Mouse (Mus musculus): ENCODE measurements around the gene Egr2. TPM values are rescaled to one million over a fixed set of nuclear protein-coding genes. Genes with fewer than 3 reads are reported as not detected.

Egr2 gene
- polyA plus RNA-seq (2014; fragmentation: Nextera tagmentation; extraction: Ambion mirVana): 1.7 and 2.6 TPM in 2 replicates

GRCm38 (mm10) chr10:67535256-67535655, at the start of gene Egr2:
Egr2 (plus strand) TSS chr10:67535475.
- H3K9ac ChIP-seq (ENCODE audit: low read depth, low read length): peak within 1 kb of the TSS; percentile 65
- ATAC-seq (ENCODE audit: low read depth): no peak

GRCm38 (mm10) chr10:67487496-67487895, 47.8 kb upstream of the Egr2 start:
- Histone ChIP-seq H3K4me3 (ENCODE audit: low read depth, low read length) (no peak overlapping the region), H3K4me1 (ENCODE audit: control insufficient read depth, insufficient read depth, low read length) (no peaks in the 10 kb centered on the region), H3K27ac (replicated peaks; ENCODE audit: low read depth, low read length) (no peak overlapping the region), H3K9ac (ENCODE audit: low read depth, low read length) (no peak overlapping the region), H3K9me3 (ENCODE audit: control insufficient read depth, low read length) (peaks cover 10% of the 10 kb centered on the region), H3K27me3 (replicated peaks; ENCODE audit: control insufficient read depth, insufficient read depth, low read length) (no peaks in the 10 kb centered on the region), H3K36me3 (ENCODE audit: control insufficient read depth, insufficient read depth, low read length) (no peaks in the 10 kb centered on the region), H3K4me2 (ENCODE audit: low read depth, low read length) (no peak overlapping the region)
- no peak for ATAC-seq (ENCODE audit: low read depth)
- no peak for DNase-seq (ENCODE audit: low spot score)
- WGBS: 89% methylated on average over 7 of the region's 7 CpGs

More at GRCm38 (mm10) chr10:67535256-67535655, at the start of gene Egr2:
- no peak within 1 kb of the TSS for H3K27ac ChIP-seq (replicated peaks; ENCODE audit: low read depth, low read length)
- H3K36me3 ChIP-seq (ENCODE audit: control insufficient read depth, insufficient read depth, low read length): no peaks in the 10 kb centered on the region
- H3K4me3 ChIP-seq (ENCODE audit: low read depth, low read length): peak within 1 kb of the TSS; percentile 51
- 2% methylated on average over 20 of the region's 37 CpGs for WGBS
- peaks cover 74% of the 10 kb centered on the region for H3K27me3 ChIP-seq (replicated peaks; ENCODE audit: control insufficient read depth, insufficient read depth, low read length)
- H3K4me2 ChIP-seq (ENCODE audit: low read depth, low read length): peak within 1 kb of the TSS; percentile 99
- H3K9me3 ChIP-seq (ENCODE audit: control insufficient read depth, low read length): no peaks in the 10 kb centered on the region
- peaks cover 12% of the 10 kb centered on the region for H3K4me1 ChIP-seq (ENCODE audit: control insufficient read depth, insufficient read depth, low read length)
- peak; percentile 13 for DNase-seq (ENCODE audit: low spot score)

- no peak overlapping the region for H3K4me3 ChIP-seq (ENCODE audit: low read depth, low read length)
- no peaks in the 10 kb centered on the region for H3K4me1 ChIP-seq (ENCODE audit: control insufficient read depth, insufficient read depth, low read length)
- no peak for ATAC-seq (ENCODE audit: low read depth)
- H3K27ac ChIP-seq (replicated peaks; ENCODE audit: low read depth, low read length): no peak overlapping the region
- no peaks in the 10 kb centered on the region for H3K27me3 ChIP-seq (replicated peaks; ENCODE audit: control insufficient read depth, insufficient read depth, low read length)
- H3K36me3 ChIP-seq (ENCODE audit: control insufficient read depth, insufficient read depth, low read length): no peaks in the 10 kb centered on the region
- no peak for DNase-seq (ENCODE audit: low spot score)
- H3K9ac ChIP-seq (ENCODE audit: low read depth, low read length): no peak overlapping the region
- H3K9me3 ChIP-seq (ENCODE audit: control insufficient read depth, low read length): peaks cover 9% of the 10 kb centered on the region
- no peak overlapping the region for H3K4me2 ChIP-seq (ENCODE audit: low read depth, low read length)
- whole genome bisulfite sequencing: 79% methylated on average over 6 of the region's 6 CpGs
Observed at GRCm38 (mm10) chr10:67489836-67490235, 45.4 kb upstream of the Egr2 start.

- DNase-seq (ENCODE audit: low spot score): no peak
- 84% methylated on average over 5 of the region's 5 CpGs for WGBS
- ATAC-seq (ENCODE audit: low read depth): no peak
Observed at GRCm38 (mm10) chr10:67490632-67491031, 44.6 kb upstream of the Egr2 start.

GRCm38 (mm10) chr10:67492161-67492571, 43.1 kb upstream of the Egr2 start:
- no peak for DNase-seq (ENCODE audit: low spot score)
- H3K27me3 ChIP-seq (replicated peaks; ENCODE audit: control insufficient read depth, insufficient read depth, low read length): no peaks in the 10 kb centered on the region
- H3K36me3 ChIP-seq (ENCODE audit: control insufficient read depth, insufficient read depth, low read length): no peaks in the 10 kb centered on the region
- H3K27ac ChIP-seq (replicated peaks; ENCODE audit: low read depth, low read length): no peak overlapping the region
- no peaks in the 10 kb centered on the region for H3K4me1 ChIP-seq (ENCODE audit: control insufficient read depth, insufficient read depth, low read length)
- no peak overlapping the region for H3K4me3 ChIP-seq (ENCODE audit: low read depth, low read length)
- ATAC-seq (ENCODE audit: low read depth): no peak
- no peak overlapping the region for H3K4me2 ChIP-seq (ENCODE audit: low read depth, low read length)
- no peaks in the 10 kb centered on the region for H3K9me3 ChIP-seq (ENCODE audit: control insufficient read depth, low read length)
- WGBS: 68% methylated on average over 11 of the region's 11 CpGs
- no peak overlapping the region for H3K9ac ChIP-seq (ENCODE audit: low read depth, low read length)

More at GRCm38 (mm10) chr10:67490632-67491031, 44.6 kb upstream of the Egr2 start:
- no peak overlapping the region for H3K4me2 ChIP-seq (ENCODE audit: low read depth, low read length)
- H3K36me3 ChIP-seq (ENCODE audit: control insufficient read depth, insufficient read depth, low read length): no peaks in the 10 kb centered on the region
- H3K9me3 ChIP-seq (ENCODE audit: control insufficient read depth, low read length): peaks cover under 1% of the 10 kb centered on the region; the same call in 1 of the 2 replicates
- H3K9ac ChIP-seq (ENCODE audit: low read depth, low read length): no peak overlapping the region
- no peak overlapping the region for H3K4me3 ChIP-seq (ENCODE audit: low read depth, low read length)
- no peaks in the 10 kb centered on the region for H3K27me3 ChIP-seq (replicated peaks; ENCODE audit: control insufficient read depth, insufficient read depth, low read length)
- no peaks in the 10 kb centered on the region for H3K4me1 ChIP-seq (ENCODE audit: control insufficient read depth, insufficient read depth, low read length)
- no peak overlapping the region for H3K27ac ChIP-seq (replicated peaks; ENCODE audit: low read depth, low read length)

GRCm38 (mm10) chr10:67493556-67493955, 41.7 kb upstream of the Egr2 start:
- ATAC-seq (ENCODE audit: low read depth) (no peak), DNase-seq (ENCODE audit: low spot score) (no peak)
- H3K4me3 ChIP-seq (ENCODE audit: low read depth, low read length): no peak overlapping the region
- WGBS: 85% methylated on average over 8 of the region's 8 CpGs
- no peaks in the 10 kb centered on the region for H3K36me3 ChIP-seq (ENCODE audit: control insufficient read depth, insufficient read depth, low read length)
- H3K27me3 ChIP-seq (replicated peaks; ENCODE audit: control insufficient read depth, insufficient read depth, low read length): no peaks in the 10 kb centered on the region
- no peak overlapping the region for H3K27ac ChIP-seq (replicated peaks; ENCODE audit: low read depth, low read length)
- H3K4me2 ChIP-seq (ENCODE audit: low read depth, low read length): no peak overlapping the region
- no peaks in the 10 kb centered on the region for H3K9me3 ChIP-seq (ENCODE audit: control insufficient read depth, low read length)
- no peak overlapping the region for H3K9ac ChIP-seq (ENCODE audit: low read depth, low read length)
- H3K4me1 ChIP-seq (ENCODE audit: control insufficient read depth, insufficient read depth, low read length): no peaks in the 10 kb centered on the region

- Histone ChIP-seq H3K36me3 (ENCODE audit: control insufficient read depth, insufficient read depth, low read length) (no peaks in the 10 kb centered on the region), H3K4me3 (ENCODE audit: low read depth, low read length) (no peak overlapping the region), H3K4me1 (ENCODE audit: control insufficient read depth, insufficient read depth, low read length) (no peaks in the 10 kb centered on the region), H3K9me3 (ENCODE audit: control insufficient read depth, low read length) (no peaks in the 10 kb centered on the region), H3K27me3 (replicated peaks; ENCODE audit: control insufficient read depth, insufficient read depth, low read length) (no peaks in the 10 kb centered on the region), H3K9ac (ENCODE audit: low read depth, low read length) (no peak overlapping the region), H3K4me2 (ENCODE audit: low read depth, low read length) (no peak overlapping the region), H3K27ac (replicated peaks; ENCODE audit: low read depth, low read length) (no peak overlapping the region)
- DNase-seq (ENCODE audit: low spot score) (no peak), ATAC-seq (ENCODE audit: low read depth) (no peak)
- 87% methylated on average over 15 of the region's 15 CpGs for WGBS
Observed at GRCm38 (mm10) chr10:67497144-67497892, 38.0 kb upstream of the Egr2 start.

GRCm38 (mm10) chr10:67497951-67498350, 37.3 kb upstream of the Egr2 start:
- 89% methylated on average over 9 of the region's 9 CpGs for WGBS
- Histone ChIP-seq H3K27me3 (replicated peaks; ENCODE audit: control insufficient read depth, insufficient read depth, low read length) (no peaks in the 10 kb centered on the region), H3K9me3 (ENCODE audit: control insufficient read depth, low read length) (no peaks in the 10 kb centered on the region), H3K4me3 (ENCODE audit: low read depth, low read length) (no peak overlapping the region), H3K9ac (ENCODE audit: low read depth, low read length) (no peak overlapping the region), H3K27ac (replicated peaks; ENCODE audit: low read depth, low read length) (no peak overlapping the region), H3K36me3 (ENCODE audit: control insufficient read depth, insufficient read depth, low read length) (no peaks in the 10 kb centered on the region), H3K4me1 (ENCODE audit: control insufficient read depth, insufficient read depth, low read length) (no peaks in the 10 kb centered on the region), H3K4me2 (ENCODE audit: low read depth, low read length) (no peak overlapping the region)
- no peak for ATAC-seq (ENCODE audit: low read depth)
- no peak for DNase-seq (ENCODE audit: low spot score)
